In genomic region chr17:72813419-72814315, GRCm38 (mm10) we compare ENCODE assay signal across 8 mouse cellular contexts. TPM values are rescaled to one million over a fixed set of nuclear protein-coding genes. Genes with fewer than 3 reads are reported as not detected.
DNase-seq lines count a peak whose midpoint lies in the region; ATAC-seq and TF ChIP-seq lines count a peak whose summit lies in the region.

No protein-coding gene starts in this region.

- peak; percentile 88 for TF ChIP-seq CTCF in bone marrow, adult 2 months (IDR thresholded peaks at IDR 0.05; ENCODE audit: control insufficient read depth, insufficient read depth, low read length)
- peak; percentile 81; the same call in 1 of the 2 replicates for TF ChIP-seq CTCF in embryonic fibroblast, embryonic 13.5 days (IDR thresholded peaks at IDR 0.05; ENCODE audit: borderline replicate concordance, insufficient read depth, low read length)
- TF ChIP-seq CTCF in left cerebral cortex, adult 2 months (IDR thresholded peaks at IDR 0.05) = peak; percentile 97

- no peaks in the 10 kb centered on the region for H3K4me1 ChIP-seq in kidney, embryonic 16.5 days (ENCODE audit: insufficient read depth, low read length)
- no peaks in the 10 kb centered on the region for H3K4me1 ChIP-seq in bone marrow, adult 2 months (ENCODE audit: control insufficient read depth, insufficient read depth, low read length)
- H3K4me1 ChIP-seq in embryonic fibroblast, embryonic 13.5 days (ENCODE audit: control insufficient read depth, insufficient read depth, low read length) = no peaks in the 10 kb centered on the region
- 0 out of 2 replicates have a peak, but pooled peaks cover 2% of the 10 kb centered on the region for H3K4me1 ChIP-seq in hindbrain, embryonic 12.5 days
- H3K4me1 ChIP-seq in midbrain, embryonic 13.5 days (replicated peaks) = peaks cover 4% of the 10 kb centered on the region; the same call in 1 of the 2 replicates

- no peak for TF ChIP-seq POLR2A in bone marrow, adult 2 months (IDR thresholded peaks at IDR 0.05; ENCODE audit: borderline replicate concordance, control insufficient read depth, low read depth, low read length)
- no peak for TF ChIP-seq POLR2A in embryonic fibroblast, embryonic 13.5 days (IDR thresholded peaks at IDR 0.05; ENCODE audit: low read depth, low read length)

- no peak overlapping the region for H3K4me2 ChIP-seq in kidney, embryonic 16.5 days (replicated peaks; ENCODE audit: low read depth, low read length)
- H3K4me2 ChIP-seq in hindbrain, embryonic 12.5 days (replicated peaks) = no peak overlapping the region
- no peak overlapping the region for H3K4me2 ChIP-seq in midbrain, embryonic 13.5 days (replicated peaks)

- H3K27ac ChIP-seq in kidney, embryonic 16.5 days (ENCODE audit: low read length) = no peak overlapping the region
- no peak overlapping the region for H3K27ac ChIP-seq in bone marrow, adult 2 months (ENCODE audit: control insufficient read depth, insufficient read depth, low read depth, low read length, poor library complexity)
- H3K27ac ChIP-seq in embryonic fibroblast, embryonic 13.5 days (ENCODE audit: insufficient read depth, low read length) = no peak overlapping the region
- no peak overlapping the region for H3K27ac ChIP-seq in hindbrain, embryonic 12.5 days
- H3K27ac ChIP-seq in left cerebral cortex, adult 2 months = no peak overlapping the region
- no peak overlapping the region; the same call in 1 of the 2 replicates for H3K27ac ChIP-seq in midbrain, embryonic 13.5 days

- WGBS in kidney, embryonic 16.5 days = 18% methylated on average over 12 of the region's 12 CpGs
- WGBS in bone marrow, adult 2 months = 22% methylated on average over 12 of the region's 12 CpGs
- WGBS in hindbrain, embryonic 12.5 days = 13% methylated on average over 12 of the region's 12 CpGs
- WGBS in midbrain, embryonic 13.5 days = 13% methylated on average over 12 of the region's 12 CpGs

- H3K9me3 ChIP-seq in kidney, embryonic 16.5 days (ENCODE audit: low read length) = no peaks in the 10 kb centered on the region
- H3K9me3 ChIP-seq in hindbrain, embryonic 12.5 days (replicated peaks) = no peaks in the 10 kb centered on the region
- H3K9me3 ChIP-seq in midbrain, embryonic 13.5 days = no peaks in the 10 kb centered on the region

- DNase-seq in kidney, adult 11 months = peak; percentile 30
- DNase-seq in left cerebral cortex, adult 2 months (ENCODE audit: extremely low spot score in 1 of 2, low spot score in 2 of 2) = peak; percentile 54 to 60
- peak; percentile 19 to 51 for DNase-seq in spleen, postnatal 14 days (ENCODE audit: low spot score in 2 of 2)

- H3K27me3 ChIP-seq in kidney, embryonic 16.5 days (ENCODE audit: insufficient read depth, low read length) = no peaks in the 10 kb centered on the region
- H3K27me3 ChIP-seq in hindbrain, embryonic 12.5 days = no peaks in the 10 kb centered on the region
- no peaks in the 10 kb centered on the region for H3K27me3 ChIP-seq in midbrain, embryonic 13.5 days

- intact Hi-C loops in left cerebral cortex, adult 2 months (cut with DNase I) = loop anchor here (2.0 kb wide), 1 partner anchor 15 kb away; no protein-coding TSS in a partner anchor

- no peaks in the 10 kb centered on the region for H3K36me3 ChIP-seq in kidney, embryonic 16.5 days (ENCODE audit: insufficient read depth, low read length)
- no peaks in the 10 kb centered on the region for H3K36me3 ChIP-seq in hindbrain, embryonic 12.5 days
- H3K36me3 ChIP-seq in midbrain, embryonic 13.5 days = no peaks in the 10 kb centered on the region

- no peak for ATAC-seq in kidney, embryonic 16.5 days (ENCODE audit: low FRiP score, low TSS enrichment)
- peak; percentile 38; the same call in 1 of the 2 replicates for ATAC-seq in hindbrain, embryonic 12.5 days (ENCODE audit: low FRiP score)
- ATAC-seq in midbrain, embryonic 13.5 days = peak; percentile 73

- no peak overlapping the region for H3K4me3 ChIP-seq in kidney, embryonic 16.5 days (ENCODE audit: low read length)
- no peak overlapping the region for H3K4me3 ChIP-seq in bone marrow, adult 2 months (replicated peaks; ENCODE audit: control insufficient read depth, low read depth, low read length)
- H3K4me3 ChIP-seq in embryonic fibroblast, embryonic 13.5 days (ENCODE audit: insufficient read depth, low read length) = no peak overlapping the region
- H3K4me3 ChIP-seq in hindbrain, embryonic 12.5 days = no peak overlapping the region
- H3K4me3 ChIP-seq in left cerebral cortex, adult 2 months = no peak overlapping the region
- no peak overlapping the region for H3K4me3 ChIP-seq in midbrain, embryonic 13.5 days (replicated peaks)

- no peak overlapping the region for H3K9ac ChIP-seq in kidney, embryonic 16.5 days (replicated peaks; ENCODE audit: low read length)
- no peak overlapping the region for H3K9ac ChIP-seq in hindbrain, embryonic 12.5 days
- H3K9ac ChIP-seq in midbrain, embryonic 13.5 days (replicated peaks) = no peak overlapping the region

RNA-seq across cellular contexts. Expression of gene Ypel5, which starts 22.6 kb away (rescaled TPM):
- polyA plus RNA-seq in kidney, embryonic 16.5 days (2015; fragmentation: Nextera tagmentation; extraction: Ambion mirVana) = 45.9 and 46.7 TPM in 2 replicates
- 62.9 and 68.6 TPM in 2 replicates for polyA plus RNA-seq in bone marrow, adult 2 months (2011; ENCODE audit: insufficient read depth, insufficient read length, low replicate concordance, missing spikeins)
- polyA plus RNA-seq in embryonic fibroblast, embryonic 13.5 days (2011; ENCODE audit: insufficient read length, low read depth, missing spikeins) = 61.7 and 74.5 TPM in 2 replicates
- polyA plus RNA-seq in hindbrain, embryonic 12.5 days (2016; fragmentation: Nextera tagmentation; extraction: Ambion mirVana) = 80.7 and 88.9 TPM in 2 replicates
- 10 to 100 TPM; 80.4 to 92.3 TPM for total RNA-seq in left cerebral cortex, adult 2 months (2021)
- 103 and 109 TPM in 2 replicates for polyA plus RNA-seq in midbrain, embryonic 13.5 days (2015; fragmentation: Nextera tagmentation; extraction: Ambion mirVana)
